Mouse (Mus musculus) brain, embryonic 14.5 days (tissue): ENCODE results near the gene Vpreb3.

Source experiments
- CTCF ChIP-seq: fragments of 200-500 bp; IDR thresholded peaks from 2 replicates; pipeline ENCODE4 v1.5.1; 2012; ENCODE audit warnings: inconsistent platforms, mild to moderate bottlenecking, moderate library complexity, borderline replicate concordance; ENCODE audit not compliant: insufficient read depth, insufficient read length; ENCODE audit errors: extremely low read depth
- POLR2A ChIP-seq: fragments of 200-500 bp; IDR thresholded peaks from 2 replicates; pipeline ENCODE4 v1.6.1; 2012; ENCODE audit warnings: mild to moderate bottlenecking, inconsistent platforms, borderline replicate concordance; ENCODE audit not compliant: poor library complexity, insufficient read depth, insufficient read length, severe bottlenecking; ENCODE audit errors: extremely low read depth

DNA sequence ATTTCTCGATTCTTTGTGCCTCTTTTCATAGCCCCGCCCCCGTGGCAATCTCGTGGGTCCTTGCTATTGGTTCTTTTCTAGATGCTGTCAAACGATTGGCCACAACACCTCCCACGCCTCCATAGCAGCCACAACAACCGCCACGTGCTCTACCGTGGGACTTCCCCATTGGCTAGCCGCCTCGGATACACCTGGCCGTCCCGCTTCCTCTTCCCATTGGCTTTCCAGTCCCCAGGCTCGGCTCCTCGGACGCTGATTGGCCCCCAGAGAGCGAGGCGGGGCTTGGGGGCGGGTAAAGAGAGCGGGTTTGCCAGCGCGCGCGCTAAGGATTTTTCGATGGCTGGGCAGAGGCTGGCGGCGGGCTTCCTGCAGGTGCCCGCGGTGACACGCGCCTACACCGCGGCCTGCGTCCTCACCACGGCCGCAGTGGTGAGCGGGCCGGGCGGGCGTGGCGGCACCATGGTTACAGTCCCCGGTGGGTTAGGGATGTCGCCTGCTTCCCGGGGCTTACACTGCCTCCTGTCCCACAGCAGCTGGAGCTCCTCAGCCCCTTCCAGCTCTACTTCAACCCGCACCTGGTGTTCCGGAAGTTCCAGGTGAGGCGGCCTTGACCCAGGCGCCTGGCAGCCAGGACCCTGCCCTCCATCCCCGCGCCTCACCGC, 49.6 kb upstream of the Vpreb3 start, which contains the start of gene Derl3:
- TF ChIP-seq POLR2A (no peak), CTCF (no peak)
